15 mouse cellular contexts compared by ENCODE assay signal in genomic region chr17:55367064-55367463, GRCm38 (mm10).
DNase-seq lines count a peak whose midpoint lies in the region; ATAC-seq lines count a peak whose summit lies in the region.
"Had no signal": no experiment of that assay in that cellular context is flagged by ENCODE, and none has a peak within 500 bp of the region (broad histone marks: within the 10 kb centered on the region; RNA-seq: fewer than 3 reads in every experiment).

No protein-coding gene starts in this region.

- H3K4me3 ChIP-seq in embryonic facial prominence, embryonic 13.5 days, result no peak overlapping the region
- no peak overlapping the region for H3K4me3 ChIP-seq in limb, embryonic 13.5 days
- H3K4me3 ChIP-seq: heart, embryonic 15.5 days; lung, embryonic 15.5 days had no signal

- ATAC-seq in embryonic facial prominence, embryonic 13.5 days (ENCODE audit: insufficient number of reproducible peaks, insufficient read depth, low FRiP score, low TSS enrichment, low read depth), result peak; percentile 74
- peak; percentile 94 for ATAC-seq in limb, embryonic 13.5 days (ENCODE audit: low FRiP score, low read depth)
- ATAC-seq: intestine, embryonic 16.5 days had no signal

- peak; percentile 21 for DNase-seq in Muller cell, postnatal 12 days (ENCODE audit: inconsistent ontology term)
- DNase-seq in brain, adult 2 months (ENCODE audit: low read depth, low spot score), result peak; percentile 1
- no peak for DNase-seq in lung, postnatal 4 days
- no peak for DNase-seq in gastrocnemius, adult 18-20 months (ENCODE audit: low spot score)
- DNase-seq in lung, postnatal 14 days, result no peak
- DNase-seq in layer of hippocampus, adult 11-12 months (ENCODE audit: low spot score), result no peak
- DNase-seq: adrenal gland, postnatal 14 days; cerebellum, adult 11-12 months; gastrocnemius, postnatal 36 days; liver had no signal

- H3K4me2 ChIP-seq in embryonic facial prominence, embryonic 13.5 days, result peak overlapping the region; percentile 3; the same call in 1 of the 2 replicates
- H3K4me2 ChIP-seq in limb, embryonic 13.5 days (replicated peaks), result no peak overlapping the region
- H3K4me2 ChIP-seq: heart, embryonic 15.5 days; lung, embryonic 15.5 days had no signal

- WGBS in embryonic facial prominence, embryonic 13.5 days, result 12% methylated on average over 1 of the region's 1 CpGs
- 8% methylated on average over 1 of the region's 1 CpGs for whole genome bisulfite sequencing in limb, embryonic 13.5 days

- peak overlapping the region; percentile 78 for H3K27ac ChIP-seq in embryonic facial prominence, embryonic 13.5 days
- 0 out of 2 replicates have a peak overlapping the region, but pooled peaks have one; percentile 28 for H3K27ac ChIP-seq in limb, embryonic 13.5 days
- H3K27ac ChIP-seq: heart, embryonic 15.5 days; lung, embryonic 15.5 days had no signal

- H3K9ac ChIP-seq in embryonic facial prominence, embryonic 13.5 days, result no peak overlapping the region
- no peak overlapping the region for H3K9ac ChIP-seq in limb, embryonic 13.5 days
- H3K9ac ChIP-seq: heart, embryonic 15.5 days; lung, embryonic 15.5 days had no signal

- no peaks in the 10 kb centered on the region for H3K36me3 ChIP-seq in embryonic facial prominence, embryonic 13.5 days
- no peaks in the 10 kb centered on the region for H3K36me3 ChIP-seq in limb, embryonic 13.5 days
- H3K36me3 ChIP-seq: heart, embryonic 15.5 days; lung, embryonic 15.5 days had no signal

- H3K4me1 ChIP-seq in embryonic facial prominence, embryonic 13.5 days, result peaks cover 6% of the 10 kb centered on the region; the same call in 1 of the 2 replicates
- peaks cover 8% of the 10 kb centered on the region for H3K4me1 ChIP-seq in limb, embryonic 13.5 days
- H3K4me1 ChIP-seq: heart, embryonic 15.5 days; lung, embryonic 15.5 days had no signal

- H3K9me3 ChIP-seq in embryonic facial prominence, embryonic 13.5 days, result no peaks in the 10 kb centered on the region
- no peaks in the 10 kb centered on the region for H3K9me3 ChIP-seq in limb, embryonic 13.5 days
- H3K9me3 ChIP-seq: heart, embryonic 15.5 days; lung, embryonic 15.5 days had no signal

- no peaks in the 10 kb centered on the region for H3K27me3 ChIP-seq in embryonic facial prominence, embryonic 13.5 days
- H3K27me3 ChIP-seq in limb, embryonic 13.5 days, result no peaks in the 10 kb centered on the region
- H3K27me3 ChIP-seq: heart, embryonic 15.5 days; lung, embryonic 15.5 days had no signal

Comparison
In these comparisons a context has a peak if more than half of its experiments do, and no peak if none do; other contexts are left out.
1. DNase-seq: peak in Muller cell, postnatal 12 days (single experiment) and brain, adult 2 months (single experiment); none in lung, postnatal 4 days (0 of 2), gastrocnemius, adult 18-20 months (single experiment), lung, postnatal 14 days (single experiment) and layer of hippocampus, adult 11-12 months (single experiment).